Mouse (Mus musculus) CH12.LX (cell line): ENCODE results near the gene Fam241b. TPM values are rescaled to one million over a fixed set of nuclear protein-coding genes. Genes with fewer than 3 reads are reported as not detected.
A peak's percentile ranks its signal among the peaks of the same experiment; 100 is the strongest.

Source experiments
- DNase-seq: peaks from one replicate; pipeline ENCODE4 v3.0.0-alpha.2; 2013; ENCODE audit errors: extremely low read depth
- H3K27ac ChIP-seq: 2 replicates; pipeline ENCODE4 v1.5.1; 2012; ENCODE audit warnings: low read depth, mild to moderate bottlenecking, control low read depth, moderate library complexity; ENCODE audit not compliant: insufficient read depth
- H3K27me3 ChIP-seq: replicated peaks from 2 replicates; pipeline ENCODE3; 2012; ENCODE audit warnings: inconsistent platforms
- H3K36me3 ChIP-seq, 2 experiments: replicated peaks in 1 of 2; 2 replicates each; pipeline versions ENCODE3 to v1.6.1; 2012; ENCODE audit warnings: inconsistent platforms in 1 of 2, low read length in 1 of 2, mild to moderate bottlenecking in 1 of 2, mixed read lengths in 1 of 2, moderate library complexity in 1 of 2; ENCODE audit not compliant: control insufficient read depth in 1 of 2, insufficient read depth in 1 of 2
- H3K4me1 ChIP-seq, 2 experiments: 2 replicates each; pipeline ENCODE4 v1.6.1; 2012; ENCODE audit warnings: inconsistent platforms in 1 of 2, moderate library complexity in 1 of 2; ENCODE audit not compliant: insufficient read depth in 2 of 2, control insufficient read depth in 1 of 2
- H3K4me2 ChIP-seq: 2 replicates; pipeline ENCODE4 v1.6.1; 2012; ENCODE audit warnings: low read depth, mild to moderate bottlenecking, control low read depth; ENCODE audit not compliant: poor library complexity, insufficient read depth, severe bottlenecking
- H3K4me3 ChIP-seq, 3 experiments: fragments of 150-350 bp in 1 of 3; sonication (generic) in 1 of 3; replicated peaks in 1 of 3; 2 replicates each; pipeline versions ENCODE3 to v1.5.1; 2011 to 2012; ENCODE audit warnings: low read depth in 2 of 3, low read length in 2 of 3, mild to moderate bottlenecking in 2 of 3, moderate library complexity in 2 of 3, control low read depth in 1 of 3, improper control_type of control experiment in 1 of 3, inconsistent platforms in 1 of 3, mixed read lengths in 1 of 3; ENCODE audit not compliant: poor library complexity in 1 of 3
- H3K79me2 ChIP-seq: replicated peaks from 2 replicates; pipeline ENCODE4 v1.6.1; 2012; ENCODE audit warnings: mild to moderate bottlenecking, moderate library complexity; ENCODE audit not compliant: control insufficient read depth, poor library complexity, insufficient read depth, severe bottlenecking; ENCODE audit errors: extremely low read depth
- H3K9ac ChIP-seq: 2 replicates; pipeline ENCODE4 v1.6.1; 2012; ENCODE audit warnings: low read depth, mild to moderate bottlenecking, control low read depth, moderate library complexity; ENCODE audit not compliant: insufficient read depth
- H3K9me3 ChIP-seq: replicated peaks from 2 replicates; pipeline ENCODE3; 2012; ENCODE audit warnings: low read length, inconsistent platforms, mixed read lengths
- CHD1 ChIP-seq: IDR thresholded peaks from 2 replicates; pipeline ENCODE4 v1.6.1; 2012; ENCODE audit warnings: low read depth, low read length, improper control_type of control experiment, inconsistent platforms
- CTCF ChIP-seq, 2 experiments: IDR thresholded peaks in 1 of 2; conservative IDR thresholded peaks in 1 of 2; 2 replicates each; pipeline ENCODE4 v1.5.1; 2011 to 2012; ENCODE audit warnings: low read depth in 2 of 2, low read length in 2 of 2, improper control_type of control experiment in 1 of 2, inconsistent platforms in 1 of 2, mild to moderate bottlenecking in 1 of 2, moderate library complexity in 1 of 2
- E2F4 ChIP-seq: IDR thresholded peaks from 2 replicates; pipeline ENCODE4 v1.6.1; 2011; ENCODE audit warnings: low read depth, low read length, improper control_type of control experiment; ENCODE audit not compliant: insufficient replicate concordance
- ETS1 ChIP-seq: conservative IDR thresholded peaks from 2 replicates; pipeline ENCODE4 v1.6.1; 2012; ENCODE audit warnings: low read depth, mild to moderate bottlenecking, inconsistent platforms, low read length, improper control_type of control experiment, moderate library complexity
- HCFC1 ChIP-seq: IDR thresholded peaks from 2 replicates; pipeline ENCODE4 v1.6.1; 2012; ENCODE audit warnings: low read depth, mild to moderate bottlenecking, inconsistent platforms, low read length, improper control_type of control experiment
- IRF4 ChIP-seq: IDR thresholded peaks from 2 replicates; pipeline ENCODE4 v1.6.1; 2014; ENCODE audit warnings: low read depth, mild to moderate bottlenecking, inconsistent platforms, low read length, improper control_type of control experiment
- MAFK ChIP-seq: IDR thresholded peaks from 2 replicates; pipeline ENCODE4 v1.6.1; 2011; ENCODE audit warnings: low read length, improper control_type of control experiment; ENCODE audit not compliant: insufficient replicate concordance
- MYC ChIP-seq: IDR thresholded peaks from 2 replicates; pipeline ENCODE4 v1.6.1; 2011; ENCODE audit warnings: low read depth, mild to moderate bottlenecking, improper control_type of control experiment, low read length
- NELFE ChIP-seq: IDR thresholded peaks from 2 replicates; pipeline ENCODE4 v1.6.1; 2011; ENCODE audit warnings: low read depth, low read length, improper control_type of control experiment
- POLR2A ChIP-seq: IDR thresholded peaks from 2 replicates; pipeline ENCODE4 v1.6.1; 2011; ENCODE audit warnings: low read depth, mild to moderate bottlenecking, improper control_type of control experiment, low read length
- POLR2AphosphoS2 ChIP-seq: IDR thresholded peaks from 2 replicates; pipeline ENCODE4 v1.6.1; 2011; ENCODE audit warnings: low read depth, low read length, improper control_type of control experiment
- RAD21 ChIP-seq: IDR thresholded peaks from 2 replicates; pipeline ENCODE4 v1.6.1; 2011; ENCODE audit warnings: low read depth, mild to moderate bottlenecking, low read length, improper control_type of control experiment, moderate library complexity
- RCOR1 ChIP-seq: conservative IDR thresholded peaks from 2 replicates; pipeline ENCODE4 v1.6.1; 2012; ENCODE audit warnings: low read depth, mild to moderate bottlenecking, inconsistent platforms, low read length, improper control_type of control experiment
- SIN3A ChIP-seq: IDR thresholded peaks from 2 replicates; pipeline ENCODE4 v1.6.1; 2012; ENCODE audit warnings: low read length, improper control_type of control experiment, inconsistent platforms
- SMC3 ChIP-seq: IDR thresholded peaks from 2 replicates; pipeline ENCODE4 v1.6.1; 2011; ENCODE audit warnings: low read depth, low read length, improper control_type of control experiment
- USF1 ChIP-seq: IDR thresholded peaks from 2 replicates; pipeline ENCODE4 v1.6.1; 2014; ENCODE audit warnings: low read depth, mild to moderate bottlenecking, inconsistent platforms, low read length, improper control_type of control experiment
- USF2 ChIP-seq: conservative IDR thresholded peaks from 2 replicates; pipeline ENCODE4 v1.6.1; 2011; ENCODE audit warnings: low read depth, low read length, improper control_type of control experiment
- ZC3H11A ChIP-seq: IDR thresholded peaks from 2 replicates; pipeline ENCODE4 v1.6.1; 2012; ENCODE audit warnings: low read depth, mild to moderate bottlenecking, inconsistent platforms, low read length, improper control_type of control experiment
- ZMIZ1 ChIP-seq: IDR thresholded peaks from 2 replicates; pipeline ENCODE4 v1.6.1; 2012; ENCODE audit warnings: low read depth, mild to moderate bottlenecking, inconsistent platforms, low read length, improper control_type of control experiment
- ZNF384 ChIP-seq: IDR thresholded peaks from 2 replicates; pipeline ENCODE4 v1.6.1; 2012; ENCODE audit warnings: low read depth, low read length, improper control_type of control experiment, inconsistent platforms
- dilution Hi-C: fragments of 300-500 bp; cut with MboI; formaldehyde crosslinking; loops from 2 replicates; pipeline ENCODE4 v1.14.3; 2020; ENCODE audit warnings: low sequenced_read_pairs; ENCODE audit not compliant: extremely low pct_unique_long_range_greater_than_20kb, extremely low pct_ligation_motif_present
- in situ Hi-C: fragments of 300-500 bp; cut with MboI; formaldehyde crosslinking; loops from 3 replicates; pipeline ENCODE4 v1.14.3; 2019; ENCODE audit warnings: low sequenced_read_pairs, low pct_ligation_motif_present, low pct_unique_long_range_greater_than_20kb, mixed read lengths
- polyA plus RNA-seq: library from polyadenylated mRNA; unstranded; fragments of >175 nt; gene quantifications from 2 replicates; pipeline ENCODE4 v1.2.1, GENCODE M21; 2012; ENCODE audit warnings: low read depth; ENCODE audit not compliant: insufficient read length
- total RNA-seq, 2 experiments: library from RNA; depleted of rRNA; stranded (reverse); fragments of 300-350 nt in 1 of 2; fragments of >200 nt in 1 of 2; gene quantifications; 2 replicates each; pipeline ENCODE4 v1.2.3; 2012 to 2014

Gene Fam241b
- total and polyA plus RNA-seq, 3 experiments = 0.38 TPM; not detected in 2

DNA sequence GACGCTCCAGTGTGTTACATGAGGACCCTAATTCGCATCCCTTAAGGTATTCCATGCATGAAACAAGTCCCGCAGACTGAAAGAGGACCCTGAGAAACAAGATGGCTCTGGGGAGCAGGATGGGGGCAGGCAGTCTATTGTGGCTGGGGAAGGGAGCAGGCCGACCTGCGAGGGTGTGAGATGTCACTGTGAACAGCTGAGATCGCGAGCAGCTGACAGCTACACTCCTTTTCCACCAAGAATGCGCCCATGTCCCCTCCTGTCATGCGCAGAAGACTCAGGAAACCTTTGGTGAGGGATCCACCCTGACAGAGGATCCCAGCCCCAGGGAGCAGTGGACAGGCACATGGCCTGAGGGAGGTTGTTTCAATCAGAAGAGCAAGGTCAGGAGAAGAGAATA, 36.7 kb downstream of the Fam241b start:
- Histone ChIP-seq H3K4me2 (no peak overlapping the region), H3K79me2 (no peaks in the 10 kb centered on the region), H3K4me1 (peaks cover 2 to 5% of the 10 kb centered on the region in 2 experiments; a peak in 3 of 4 replicates), H3K4me3 (no peak overlapping the region), H3K36me3 (no peaks in the 10 kb centered on the region), H3K27me3 (peaks cover 80% of the 10 kb centered on the region), H3K9me3 (peaks cover 17% of the 10 kb centered on the region), H3K9ac (no peak overlapping the region), H3K27ac (no peak overlapping the region)
- TF ChIP-seq MAFK (no peak), ZNF384 (no peak), USF1 (no peak), USF2 (no peak), ETS1 (no peak), RAD21 (no peak), IRF4 (no peak), RCOR1 (no peak), E2F4 (no peak), HCFC1 (no peak)
- DNase-seq = no peak
- dilution Hi-C loops = no loop called here
- in situ Hi-C loops = loop anchor here (10.0 kb wide), 1 partner anchor 148 kb away; the partner anchor contains the start of gene Tacr2

GRCm38 (mm10) chr10:62104835-62105576, 38.7 kb downstream of the Fam241b start:
- dilution Hi-C loops = no loop called here
- Histone ChIP-seq H3K36me3 (no peaks in the 10 kb centered on the region), H3K4me3 (no peak overlapping the region), H3K79me2 (no peaks in the 10 kb centered on the region), H3K4me2 (no peak overlapping the region)
- TF ChIP-seq SIN3A = peak; percentile 41; the same call in 1 of the 2 replicates
- peak; percentile 65; the same call in 1 of the 2 replicates for TF ChIP-seq MYC
- peak; percentile 31; the same call in 1 of the 2 replicates for TF ChIP-seq NELFE
- peak; percentile 92 for TF ChIP-seq ZC3H11A
- no peak for TF ChIP-seq POLR2AphosphoS2
- TF ChIP-seq POLR2A = no peak
- TF ChIP-seq SMC3 = peak; percentile 98
- TF ChIP-seq ZMIZ1 = no peak
- peak; percentile 60; the same call in 1 of the 2 replicates for TF ChIP-seq ZNF384
- peak; percentile 68 to 98 for TF ChIP-seq CTCF (conservative IDR thresholded peaks at IDR 0.05 in 1 of 2, IDR thresholded peaks at IDR 0.05 in 1 of 2; ENCODE audit: low read depth in 2 of 2, low read length in 2 of 2)
- no peak for TF ChIP-seq CHD1
- TF ChIP-seq RAD21 = peak; percentile 89
- no peak for TF ChIP-seq RCOR1
- TF ChIP-seq ETS1 = no peak
- TF ChIP-seq IRF4 = 0 out of 2 replicates have a peak, but pooled peaks have one; percentile 9
- TF ChIP-seq, all 38 proteins: peak for 9
- DNase-seq = peak; percentile 66
- Histone ChIP-seq H3K27ac (no peak overlapping the region), H3K9ac (no peak overlapping the region), H3K9me3 (no peaks in the 10 kb centered on the region), H3K4me1 (peaks cover 0 to 5% of the 10 kb centered on the region in 2 experiments; a peak in 3 of 4 replicates), H3K27me3 (peaks cover 81% of the 10 kb centered on the region)
- in situ Hi-C loops = loop anchor here (5.0 to 10.0 kb wide), 3 partner anchors 38 to 150 kb away; partner anchors contain the start of gene Tacr2
